Mouse (Mus musculus) stomach, postnatal 0 days (tissue): ENCODE measurements around the gene Ipo4.

Experiments
- CTCF ChIP-seq: IDR thresholded peaks from 2 replicates; pipeline ENCODE4 v1.5.1; 2016; ENCODE audit warnings: antibody characterized with exemption, low read depth, mild to moderate bottlenecking, moderate library complexity
- EP300 ChIP-seq: optimal IDR thresholded peaks from 2 replicates; pipeline ENCODE3; 2016; ENCODE audit warnings: antibody characterized with exemption

DNA sequence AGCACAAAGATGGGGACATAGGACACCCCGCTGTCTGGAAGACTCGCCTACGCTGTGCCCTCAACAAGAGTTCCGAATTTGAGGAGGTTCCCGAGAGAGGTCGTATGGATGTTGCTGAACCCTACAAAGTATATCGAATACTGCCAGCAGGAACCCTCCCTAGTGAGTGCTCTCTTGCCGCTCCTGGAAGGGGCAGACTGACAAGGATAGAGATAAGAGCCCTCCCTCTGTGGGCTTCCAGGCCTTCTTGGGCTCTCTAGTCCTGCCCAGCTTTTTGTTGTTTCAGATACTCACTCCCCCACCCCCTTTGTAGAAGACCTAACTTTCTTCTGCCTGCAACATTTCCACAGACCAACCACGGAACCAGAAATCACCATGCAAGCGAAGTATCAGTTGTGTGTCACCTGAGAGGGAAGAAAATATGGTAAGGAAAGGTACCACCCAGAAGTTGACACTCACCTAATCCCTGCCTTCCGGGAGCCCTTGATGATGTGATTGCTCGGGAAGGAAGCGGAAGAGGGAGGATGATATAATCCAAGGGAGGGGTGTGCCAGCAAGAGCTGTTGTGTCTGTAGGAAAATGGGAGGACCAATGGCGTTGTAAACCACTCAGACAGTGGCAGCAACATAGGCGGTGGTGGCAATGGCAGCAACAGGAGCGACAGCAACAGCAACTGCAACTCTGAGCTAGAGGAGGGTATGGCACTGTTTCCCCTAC, 29.9 kb downstream of the Ipo4 start:
- no peak for TF ChIP-seq CTCF
- no peak for TF ChIP-seq EP300
